Mouse (Mus musculus) liver, embryonic 14.5 days (tissue): ENCODE measurements around the gene Zfp445.

ENCODE experiments used
- CTCF ChIP-seq: IDR thresholded peaks from 2 replicates; pipeline ENCODE4 v1.5.1; 2016; ENCODE audit warnings: antibody characterized with exemption, low read depth, control low read depth
- EP300 ChIP-seq: IDR thresholded peaks from 2 replicates; pipeline ENCODE4 v1.6.1; 2016; ENCODE audit warnings: antibody characterized with exemption, low read depth

- TF ChIP-seq EP300 (no peak), CTCF (no peak)
Observed at GRCm38 (mm10) chr9:122902717-122903535, 37.1 kb upstream of the Zfp445 start.
